Mouse (Mus musculus) heart, embryonic 14.5 days (tissue): Measurements from ENCODE around the gene Esp3. TPM values are rescaled to one million over a fixed set of nuclear protein-coding genes. Genes with fewer than 3 reads are reported as not detected.
"Not testable (repeated sequence)": the region's sequence is repeated elsewhere in the genome, so short reads cannot be mapped to it uniquely, and the experiment has no call there.

ENCODE experiments used
- ATAC-seq: fragments of 200-750 bp; cut with Nextera tagmentation; 2 replicates; pipeline ENCODE4 v1.8.0; 2017; ENCODE audit warnings: low read depth, moderate TSS enrichment; ENCODE audit not compliant: insufficient number of reproducible peaks, insufficient read depth, low FRiP score
- H3K27ac ChIP-seq, 2 experiments: fragments of 200-500 bp in 1 of 2; fragments of 300-500 bp in 1 of 2; sonication (generic) in 1 of 2; replicated peaks in 1 of 2; 2 replicates each; pipeline ENCODE4 v1.5.1; 2012 to 2014; ENCODE audit warnings: low read depth in 2 of 2, low read length in 2 of 2, control low read depth in 1 of 2, mild to moderate bottlenecking in 1 of 2, mixed read lengths in 1 of 2; ENCODE audit not compliant: control insufficient read depth in 1 of 2, insufficient read depth in 1 of 2
- H3K27me3 ChIP-seq: fragments of 300-500 bp; sonication (generic); 2 replicates; pipeline ENCODE4 v1.6.1; 2014; ENCODE audit warnings: mild to moderate bottlenecking, low read length, control low read depth; ENCODE audit not compliant: control insufficient read depth, insufficient read depth
- H3K36me3 ChIP-seq: fragments of 300-500 bp; sonication (generic); 2 replicates; pipeline ENCODE4 v1.6.1; 2014; ENCODE audit warnings: mild to moderate bottlenecking, control low read depth, low read length, mixed read lengths; ENCODE audit not compliant: control insufficient read depth, insufficient read depth
- H3K4me1 ChIP-seq, 2 experiments: fragments of 200-500 bp in 1 of 2; fragments of 300-500 bp in 1 of 2; sonication (generic) in 1 of 2; 2 replicates each; pipeline ENCODE4 v1.6.1; 2012 to 2014; ENCODE audit warnings: low read length in 2 of 2, control low read depth in 1 of 2, mixed read lengths in 1 of 2; ENCODE audit not compliant: control insufficient read depth in 2 of 2, insufficient read depth in 2 of 2
- H3K4me2 ChIP-seq: fragments of 300-500 bp; sonication (generic); 2 replicates; pipeline ENCODE4 v1.6.1; 2014; ENCODE audit warnings: mild to moderate bottlenecking, low read length
- H3K4me3 ChIP-seq, 2 experiments: fragments of 200-500 bp in 1 of 2; fragments of 300-500 bp in 1 of 2; sonication (generic) in 1 of 2; 2 replicates each; pipeline ENCODE4 v1.5.1; 2012 to 2014; ENCODE audit warnings: low read length in 2 of 2, mild to moderate bottlenecking in 2 of 2, control low read depth in 1 of 2, low read depth in 1 of 2, moderate library complexity in 1 of 2; ENCODE audit not compliant: control insufficient read depth in 1 of 2, insufficient read depth in 1 of 2
- H3K9ac ChIP-seq: fragments of 300-500 bp; sonication (generic); 2 replicates; pipeline ENCODE4 v1.6.1; 2014; ENCODE audit warnings: mild to moderate bottlenecking, low read length
- H3K9me3 ChIP-seq: fragments of 300-500 bp; sonication (generic); 2 replicates; pipeline ENCODE4 v1.6.1; 2016; ENCODE audit warnings: low read length, control low read depth; ENCODE audit not compliant: control insufficient read depth
- WGBS: fragments of 180-500 bp; shearing (Covaris S2); extraction: QIAGEN DNeasy Blood & Tissue Kit; methylation state at CpG from one replicate; pipeline ENCODE4 v1.1.7; 2014; 5-methylcytosine and 5-hydroxymethylcytosine counted together
- polyA plus RNA-seq: library from polyadenylated mRNA; unstranded; fragments of >200 nt; fragmentation: Nextera tagmentation; extraction: Ambion mirVana; gene quantifications from 2 replicates; pipeline ENCODE4 v1.2.1, GENCODE M21; 2014

Esp3 gene
- not detected in 2 replicates for polyA plus RNA-seq

DNA sequence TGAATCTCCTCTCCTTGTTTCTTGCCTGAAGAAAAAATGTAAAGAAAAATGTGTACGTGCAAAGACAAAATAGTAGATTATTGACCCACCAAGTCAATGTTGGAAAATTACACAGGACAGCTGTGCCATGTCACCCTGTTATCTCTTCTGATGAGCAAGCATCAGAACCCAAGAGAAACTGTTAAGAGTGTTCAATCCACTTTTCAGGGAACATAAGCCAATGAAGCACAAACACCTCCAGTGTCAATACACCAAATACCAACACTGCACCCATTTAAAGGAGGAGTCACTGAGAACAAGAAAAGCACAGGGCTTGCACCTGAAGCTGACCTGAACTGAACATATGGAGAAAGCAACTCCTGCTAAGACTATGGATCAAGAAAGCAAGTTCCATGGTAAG lies at the start of gene Esp3:
Esp3 (plus strand) TSS at position 301 of the 400 bp plus-strand sequence.
- H3K4me2 ChIP-seq, H3K27me3 ChIP-seq, ATAC-seq, H3K4me1 ChIP-seq, H3K9me3 ChIP-seq, H3K4me3 ChIP-seq, H3K36me3 ChIP-seq, H3K9ac ChIP-seq, H3K27ac ChIP-seq: not testable (repeated sequence)
- WGBS = 86% methylated on average over 1 of the region's 1 CpGs

- not testable (repeated sequence) for H3K27me3 ChIP-seq, H3K4me3 ChIP-seq, H3K27ac ChIP-seq, H3K36me3 ChIP-seq, ATAC-seq, H3K4me2 ChIP-seq, H3K9ac ChIP-seq, H3K4me1 ChIP-seq, H3K9me3 ChIP-seq
- WGBS = 45% methylated on average over 6 of the region's 6 CpGs
Measured at GRCm38 (mm10) chr17:40583906-40584305, 48.0 kb upstream of the Esp3 start.

- H3K4me3 ChIP-seq = no peak overlapping the region
- H3K4me1 ChIP-seq = no peaks in the 10 kb centered on the region
- ATAC-seq = no peak
- H3K27ac ChIP-seq = no peak overlapping the region
- no peak overlapping the region for H3K4me2 ChIP-seq
- no peaks in the 10 kb centered on the region for H3K36me3 ChIP-seq
- H3K9ac ChIP-seq = no peak overlapping the region
- no peaks in the 10 kb centered on the region for H3K9me3 ChIP-seq
- H3K27me3 ChIP-seq = no peaks in the 10 kb centered on the region
Measured at GRCm38 (mm10) chr17:40591297-40591696, 40.6 kb upstream of the Esp3 start.

GRCm38 (mm10) chr17:40598294-40598693 lies 33.6 kb upstream of the Esp3 start, which contains the start of gene Esp4:
Esp4 (plus strand) TSS chr17:40598594.
- Histone ChIP-seq H3K4me3 (no peak within 1 kb of the TSS), H3K4me2 (no peak within 1 kb of the TSS), H3K36me3 (no peaks in the 10 kb centered on the region), H3K9me3 (no peaks in the 10 kb centered on the region), H3K9ac (no peak within 1 kb of the TSS), H3K27ac (no peak within 1 kb of the TSS), H3K4me1 (no peaks in the 10 kb centered on the region), H3K27me3 (no peaks in the 10 kb centered on the region)
- ATAC-seq = no peak

- H3K9me3 ChIP-seq, ATAC-seq, H3K9ac ChIP-seq, H3K36me3 ChIP-seq, H3K27ac ChIP-seq, H3K4me1 ChIP-seq, H3K4me2 ChIP-seq, H3K27me3 ChIP-seq, H3K4me3 ChIP-seq: not testable (repeated sequence)
- WGBS = 65% methylated on average over 9 of the region's 9 CpGs
Measured at GRCm38 (mm10) chr17:40662118-40662679, 30.3 kb downstream of the Esp3 start.

DNA sequence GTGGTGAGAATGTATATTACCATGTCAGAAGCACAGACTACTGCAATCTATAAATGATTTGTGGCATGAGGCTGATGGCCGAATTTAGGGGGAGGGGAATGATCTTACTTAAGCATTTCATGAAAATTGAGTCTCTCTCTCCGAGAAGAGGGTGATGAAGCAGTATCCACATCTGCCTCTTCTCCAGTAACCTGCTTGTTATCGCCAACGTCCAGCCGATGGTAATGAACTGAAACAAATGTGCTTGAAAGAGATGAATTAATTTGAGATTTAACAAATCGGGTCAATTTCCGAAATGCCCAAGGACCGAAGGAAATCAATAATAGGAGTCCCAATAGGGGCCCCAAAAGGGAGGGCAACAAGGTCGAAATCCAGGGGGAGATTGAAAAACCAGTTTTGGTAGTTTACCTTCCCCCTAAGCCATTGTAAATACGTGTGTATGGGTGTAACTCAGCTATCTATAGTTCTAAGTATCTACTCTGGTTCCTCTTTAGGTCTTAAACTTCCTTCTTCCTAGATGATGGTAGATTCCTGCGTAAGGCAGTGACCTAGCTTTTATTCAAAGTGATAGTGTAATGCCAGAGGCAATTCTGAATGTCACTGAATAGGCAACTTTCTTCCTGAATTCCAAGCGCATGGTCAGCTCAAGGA lies 31.4 kb downstream of the Esp3 start:
- H3K4me2 ChIP-seq, H3K4me3 ChIP-seq, ATAC-seq, H3K4me1 ChIP-seq, H3K9ac ChIP-seq, H3K27me3 ChIP-seq, H3K27ac ChIP-seq, H3K9me3 ChIP-seq, H3K36me3 ChIP-seq: not testable (repeated sequence)
- WGBS = 78% methylated on average over 12 of the region's 12 CpGs

Other genes starting within 250 kb of the Esp3 start
- gene Esp8, start 112.1 kb upstream of the Esp3 start, polyA plus RNA-seq = not detected in 2 replicates
- not detected in 2 replicates for gene Esp6, start 70.6 kb upstream of the Esp3 start, polyA plus RNA-seq
- gene Esp4, start 33.5 kb upstream of the Esp3 start, polyA plus RNA-seq = not detected in 2 replicates
- not detected in 2 replicates for gene Esp1, start 95.0 kb downstream of the Esp3 start, polyA plus RNA-seq
- not detected in 2 replicates for gene Crisp2, start 174.9 kb downstream of the Esp3 start, polyA plus RNA-seq
- gene Rhag, start 179.1 kb downstream of the Esp3 start, polyA plus RNA-seq = 0.80 and 1.6 TPM in 2 replicates
- gene 9130008F23Rik, start 248.5 kb downstream of the Esp3 start, polyA plus RNA-seq = 1.8 and 2.5 TPM in 2 replicates